Mouse (Mus musculus): ENCODE measurements around the gene Grid2. TPM values are rescaled to one million over a fixed set of nuclear protein-coding genes. Genes with fewer than 3 reads are reported as not detected.

Gene Grid2
- polyA plus RNA-seq, 1 experiment from 2014 or later, result 0.40 TPM

DNA sequence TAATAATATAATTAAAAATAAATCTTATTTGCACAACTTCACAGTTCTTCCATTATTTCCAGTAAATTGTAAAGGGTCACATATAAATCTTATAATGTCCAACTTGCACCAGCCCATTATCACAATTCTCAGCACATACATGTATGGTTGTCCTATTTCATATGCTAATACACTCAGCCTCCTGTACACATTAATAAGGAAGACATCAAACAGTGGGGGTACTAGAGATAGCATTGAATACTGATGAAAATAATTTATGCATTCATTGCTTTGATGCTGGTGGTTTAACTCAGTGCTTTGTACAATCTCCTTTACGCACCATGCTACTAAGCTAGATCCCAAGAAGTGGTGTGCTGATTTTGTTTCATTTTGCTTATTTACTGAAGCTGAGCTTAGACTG is 446.0 kb downstream of the Grid2 start:
- Histone ChIP-seq H3K36me3 (replicated peaks) (no peaks in the 10 kb centered on the region), H3K9me3 (no peaks in the 10 kb centered on the region), H3K4me1 (no peaks in the 10 kb centered on the region), H3K4me3 (no peak overlapping the region), H3K27ac (replicated peaks) (no peak overlapping the region), H3K27me3 (replicated peaks; ENCODE audit: low read depth, poor library complexity, severe bottlenecking) (no peaks in the 10 kb centered on the region)
- WGBS, result 94% methylated on average over 1 of the region's 1 CpGs
- no peak for DNase-seq (ENCODE audit: low spot score)

DNA sequence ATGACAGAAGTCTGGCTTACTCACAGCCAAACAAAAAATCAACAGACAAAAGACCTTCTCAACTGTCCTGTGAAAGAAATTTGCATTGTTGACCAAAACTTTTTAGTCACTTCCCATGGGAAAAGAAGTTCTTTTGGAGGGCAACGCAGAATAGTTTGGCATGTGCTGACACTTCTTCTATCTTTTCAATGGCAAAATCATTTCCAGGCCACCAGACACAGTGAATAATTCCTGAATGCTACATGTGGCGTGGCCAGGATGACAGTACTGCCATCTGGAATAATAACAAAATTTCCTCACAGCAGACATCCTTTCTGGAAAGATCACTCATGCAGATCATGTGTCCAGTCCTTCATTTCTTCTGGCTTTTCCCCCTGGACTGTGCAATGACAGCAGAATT is 478.1 kb downstream of the Grid2 start:
- DNase-seq (ENCODE audit: low spot score), result no peak
- Histone ChIP-seq H3K9me3 (no peaks in the 10 kb centered on the region), H3K27me3 (replicated peaks; ENCODE audit: low read depth, poor library complexity, severe bottlenecking) (no peaks in the 10 kb centered on the region), H3K27ac (replicated peaks) (no peak overlapping the region), H3K4me1 (no peaks in the 10 kb centered on the region), H3K4me3 (no peak overlapping the region), H3K36me3 (replicated peaks) (no peaks in the 10 kb centered on the region)
- 69% methylated on average over 2 of the region's 2 CpGs for WGBS

GRCm38 (mm10) chr6:63762535-63762934 is 506.9 kb downstream of the Grid2 start:
- no peak overlapping the region for H3K27ac ChIP-seq (replicated peaks)
- H3K36me3 ChIP-seq (replicated peaks), result no peaks in the 10 kb centered on the region
- 84% methylated on average over 2 of the region's 2 CpGs for WGBS
- no peak for DNase-seq (ENCODE audit: low spot score)
- no peak overlapping the region for H3K4me3 ChIP-seq
- H3K9me3 ChIP-seq, result no peaks in the 10 kb centered on the region
- H3K27me3 ChIP-seq (replicated peaks; ENCODE audit: low read depth, poor library complexity, severe bottlenecking), result no peaks in the 10 kb centered on the region
- no peaks in the 10 kb centered on the region for H3K4me1 ChIP-seq

DNA sequence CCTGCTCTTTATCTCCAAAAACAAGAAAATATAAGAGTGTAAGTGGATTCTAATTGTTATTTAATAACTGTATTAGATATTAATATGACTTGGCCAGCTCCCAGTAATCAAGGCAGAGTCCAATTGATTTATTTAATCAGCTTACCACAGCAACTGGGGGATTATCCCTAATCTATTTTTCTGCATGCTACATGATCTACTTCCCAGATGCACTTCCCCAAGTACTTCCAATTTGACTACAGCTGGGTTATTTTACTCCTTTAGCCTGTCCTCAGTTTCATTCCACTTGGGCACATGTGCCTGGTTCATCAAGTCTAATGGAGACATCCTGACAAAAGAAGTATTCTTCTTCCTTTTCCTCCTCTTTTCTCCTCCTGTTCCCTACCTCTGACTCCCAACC is 539.0 kb downstream of the Grid2 start:
- Histone ChIP-seq H3K27ac (replicated peaks) (no peak overlapping the region), H3K4me3 (no peak overlapping the region)

GRCm38 (mm10) chr6:63820236-63820635 is 564.6 kb downstream of the Grid2 start:
- Histone ChIP-seq H3K4me3 (no peak overlapping the region), H3K27me3 (replicated peaks; ENCODE audit: low read depth, poor library complexity, severe bottlenecking) (no peaks in the 10 kb centered on the region), H3K4me1 (no peaks in the 10 kb centered on the region), H3K9me3 (no peaks in the 10 kb centered on the region), H3K36me3 (replicated peaks) (no peaks in the 10 kb centered on the region), H3K27ac (replicated peaks) (no peak overlapping the region)
- 90% methylated on average over 5 of the region's 5 CpGs for WGBS
- DNase-seq (ENCODE audit: low spot score), result no peak

More for the DNA sequence above, 539.0 kb downstream of the Grid2 start:
- Histone ChIP-seq H3K4me1 (no peaks in the 10 kb centered on the region), H3K9me3 (no peaks in the 10 kb centered on the region), H3K27me3 (replicated peaks; ENCODE audit: low read depth, poor library complexity, severe bottlenecking) (no peaks in the 10 kb centered on the region), H3K36me3 (replicated peaks) (no peaks in the 10 kb centered on the region)
- DNase-seq (ENCODE audit: low spot score), result no peak

DNA sequence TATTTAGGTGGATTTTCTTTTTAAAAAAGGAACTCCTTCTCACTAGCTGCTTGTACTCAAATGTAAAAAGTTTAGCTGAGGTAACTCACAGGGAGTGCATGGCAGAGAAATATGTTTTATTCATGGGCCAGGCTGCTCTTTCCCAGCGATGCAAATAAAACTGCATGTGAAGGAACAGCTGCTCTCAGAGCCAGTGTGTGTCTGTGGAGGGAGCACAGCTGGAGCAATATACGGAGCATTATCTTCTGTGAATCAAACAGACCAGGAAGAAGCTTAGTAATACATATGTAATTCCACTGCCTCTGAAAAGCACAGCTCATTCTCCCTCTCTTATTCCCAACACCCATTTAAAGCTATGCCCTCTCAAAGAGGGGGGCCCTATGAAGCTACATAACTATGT is 607.0 kb downstream of the Grid2 start:
- H3K27ac ChIP-seq (replicated peaks), result no peak overlapping the region
- no peaks in the 10 kb centered on the region for H3K36me3 ChIP-seq (replicated peaks)
- no peaks in the 10 kb centered on the region for H3K27me3 ChIP-seq (replicated peaks; ENCODE audit: low read depth, poor library complexity, severe bottlenecking)
- WGBS, result 39% methylated on average over 2 of the region's 2 CpGs
- no peak for DNase-seq (ENCODE audit: low spot score)
- no peaks in the 10 kb centered on the region for H3K4me1 ChIP-seq
- H3K9me3 ChIP-seq, result no peaks in the 10 kb centered on the region
- H3K4me3 ChIP-seq, result no peak overlapping the region

DNA sequence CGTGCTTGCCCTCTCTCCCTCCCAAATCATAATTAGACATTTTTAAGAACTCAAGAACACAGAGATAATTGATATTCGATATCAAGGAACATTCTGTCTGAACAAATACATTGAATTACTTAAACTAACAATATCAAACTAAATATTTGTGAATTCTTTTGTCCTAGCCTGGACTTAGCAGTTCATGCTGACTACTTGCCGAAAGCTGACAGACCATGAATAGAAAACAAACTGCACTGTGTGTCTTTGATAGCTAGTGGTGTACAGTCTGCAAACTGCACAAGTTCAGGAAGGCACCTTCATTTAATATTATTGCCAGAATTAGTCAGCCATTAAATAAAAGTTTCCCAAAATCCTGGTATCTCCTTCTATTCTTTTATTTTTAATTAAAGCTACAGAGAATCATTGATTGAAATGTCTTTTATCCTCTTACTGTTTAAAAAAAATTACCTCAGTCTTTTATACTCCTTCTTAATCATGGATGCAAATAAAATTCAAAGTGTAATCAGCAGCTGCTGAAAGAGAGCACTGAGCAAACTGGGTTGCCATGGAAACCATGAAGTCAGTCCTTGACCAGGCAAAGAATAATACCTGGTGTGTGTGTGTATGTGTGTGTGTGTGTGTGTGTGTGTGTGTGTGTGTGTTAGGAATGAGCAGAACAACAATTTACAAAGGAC is 621.5 kb downstream of the Grid2 start:
- Histone ChIP-seq H3K36me3 (replicated peaks) (no peaks in the 10 kb centered on the region), H3K27me3 (replicated peaks; ENCODE audit: low read depth, poor library complexity, severe bottlenecking) (no peaks in the 10 kb centered on the region), H3K9me3 (no peaks in the 10 kb centered on the region), H3K27ac (replicated peaks) (no peak overlapping the region), H3K4me3 (no peak overlapping the region), H3K4me1 (no peaks in the 10 kb centered on the region)
- no peak for DNase-seq (ENCODE audit: low spot score)
- WGBS, result 84% methylated on average over 3 of the region's 3 CpGs

- H3K4me3 ChIP-seq, result no peak overlapping the region
- 72% methylated on average over 6 of the region's 6 CpGs for WGBS
- H3K36me3 ChIP-seq (replicated peaks), result no peaks in the 10 kb centered on the region
- H3K27me3 ChIP-seq (replicated peaks; ENCODE audit: low read depth, poor library complexity, severe bottlenecking), result no peaks in the 10 kb centered on the region
- no peaks in the 10 kb centered on the region for H3K4me1 ChIP-seq
- no peak for DNase-seq (ENCODE audit: low spot score)
- no peaks in the 10 kb centered on the region for H3K9me3 ChIP-seq
- H3K27ac ChIP-seq (replicated peaks), result no peak overlapping the region
Measured at GRCm38 (mm10) chr6:63877765-63878345, 622.2 kb downstream of the Grid2 start.

DNA sequence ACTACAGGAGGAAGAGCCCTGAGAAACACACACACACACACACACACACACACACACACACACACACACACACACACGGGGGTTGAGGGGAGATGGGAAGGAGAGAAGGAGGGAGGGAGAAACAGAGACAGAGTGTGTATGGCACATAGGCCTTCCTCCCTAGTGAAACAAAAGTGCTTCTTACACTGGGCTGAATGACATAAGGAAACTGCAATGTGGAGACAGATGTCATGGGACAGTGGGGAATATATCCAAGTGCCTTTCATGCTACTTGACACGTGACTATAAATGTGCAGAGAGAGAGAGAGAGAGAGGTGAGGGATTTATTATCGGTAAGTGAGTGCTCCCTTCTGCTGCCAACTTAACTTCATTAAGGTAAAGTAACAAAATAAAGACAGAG is 639.0 kb downstream of the Grid2 start:
- DNase-seq (ENCODE audit: low spot score), result no peak
- no peaks in the 10 kb centered on the region for H3K36me3 ChIP-seq (replicated peaks)
- H3K9me3 ChIP-seq, result no peaks in the 10 kb centered on the region
- H3K4me3 ChIP-seq, result no peak overlapping the region
- 69% methylated on average over 3 of the region's 3 CpGs for WGBS
- H3K27ac ChIP-seq (replicated peaks), result no peak overlapping the region
- no peaks in the 10 kb centered on the region for H3K27me3 ChIP-seq (replicated peaks; ENCODE audit: low read depth, poor library complexity, severe bottlenecking)
- no peaks in the 10 kb centered on the region for H3K4me1 ChIP-seq

GRCm38 (mm10) chr6:63898171-63898570 is 642.5 kb downstream of the Grid2 start:
- 93% methylated on average over 2 of the region's 2 CpGs for WGBS
- H3K36me3 ChIP-seq (replicated peaks), result no peaks in the 10 kb centered on the region
- H3K9me3 ChIP-seq, result no peaks in the 10 kb centered on the region
- DNase-seq (ENCODE audit: low spot score), result no peak
- no peaks in the 10 kb centered on the region for H3K4me1 ChIP-seq
- no peak overlapping the region for H3K27ac ChIP-seq (replicated peaks)
- H3K4me3 ChIP-seq, result no peak overlapping the region
- H3K27me3 ChIP-seq (replicated peaks; ENCODE audit: low read depth, poor library complexity, severe bottlenecking), result no peaks in the 10 kb centered on the region

- DNase-seq (ENCODE audit: low spot score), result no peak
- 83% methylated on average over 6 of the region's 6 CpGs for WGBS
- H3K9me3 ChIP-seq, result no peaks in the 10 kb centered on the region
- H3K36me3 ChIP-seq (replicated peaks), result no peaks in the 10 kb centered on the region
- no peak overlapping the region for H3K4me3 ChIP-seq
- no peak overlapping the region for H3K27ac ChIP-seq (replicated peaks)
- H3K4me1 ChIP-seq, result no peaks in the 10 kb centered on the region
- no peaks in the 10 kb centered on the region for H3K27me3 ChIP-seq (replicated peaks; ENCODE audit: low read depth, poor library complexity, severe bottlenecking)
Measured at GRCm38 (mm10) chr6:63917035-63917570, 661.4 kb downstream of the Grid2 start.

GRCm38 (mm10) chr6:63921951-63922350 is 666.3 kb downstream of the Grid2 start:
- no peak for DNase-seq (ENCODE audit: low spot score)
- H3K36me3 ChIP-seq (replicated peaks), result no peaks in the 10 kb centered on the region
- WGBS, result 88% methylated on average over 6 of the region's 6 CpGs
- no peaks in the 10 kb centered on the region for H3K4me1 ChIP-seq
- H3K9me3 ChIP-seq, result no peaks in the 10 kb centered on the region
- no peak overlapping the region for H3K4me3 ChIP-seq
- H3K27me3 ChIP-seq (replicated peaks; ENCODE audit: low read depth, poor library complexity, severe bottlenecking), result no peaks in the 10 kb centered on the region
- H3K27ac ChIP-seq (replicated peaks), result no peak overlapping the region

DNA sequence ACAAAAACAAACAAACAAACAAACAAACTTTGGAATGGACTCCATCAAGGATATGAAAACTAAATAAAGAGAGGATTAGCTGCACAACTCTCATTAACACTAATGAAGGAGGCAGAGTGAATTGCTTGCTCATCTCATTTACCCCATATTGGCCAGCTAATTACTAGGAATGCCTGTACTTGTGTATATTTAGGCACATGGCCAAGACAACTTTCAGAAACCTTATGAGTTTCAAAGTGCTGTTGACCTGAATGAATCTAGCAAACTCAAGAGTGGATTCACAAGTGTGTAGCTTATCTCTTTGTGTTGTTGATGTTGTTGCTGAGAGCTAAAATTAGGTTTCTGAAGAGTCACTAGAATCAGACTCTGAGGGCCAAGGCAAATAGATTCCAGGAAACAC is 675.5 kb downstream of the Grid2 start:
- no peak overlapping the region for H3K4me3 ChIP-seq
- H3K9me3 ChIP-seq, result no peaks in the 10 kb centered on the region
- no peak for DNase-seq (ENCODE audit: low spot score)
- no peaks in the 10 kb centered on the region for H3K27me3 ChIP-seq (replicated peaks; ENCODE audit: low read depth, poor library complexity, severe bottlenecking)
- no peaks in the 10 kb centered on the region for H3K4me1 ChIP-seq
- H3K27ac ChIP-seq (replicated peaks), result no peak overlapping the region
- no peaks in the 10 kb centered on the region for H3K36me3 ChIP-seq (replicated peaks)

All from embryonic facial prominence, embryonic 10.5 days (tissue).